Mouse (Mus musculus): ENCODE results near the gene Fggy. TPM values are rescaled to one million over a fixed set of nuclear protein-coding genes. Genes with fewer than 3 reads are reported as not detected.

Gene Fggy
- polyA plus RNA-seq, 1 experiment, result 22.2 TPM

- TF ChIP-seq EP300 (IDR thresholded peaks at IDR 0.05; ENCODE audit: insufficient read depth, low read depth, low read length) (no peak), POLR2A (IDR thresholded peaks at IDR 0.05; ENCODE audit: insufficient read depth, low read length) (no peak), CTCF (IDR thresholded peaks at IDR 0.05; ENCODE audit: low read depth, low read length) (no peak)
These were observed 111.2 kb downstream of the Fggy start for GRCm38 (mm10) chr4:95668543-95668942.

GRCm38 (mm10) chr4:95669336-95669735 is 112.0 kb downstream of the Fggy start:
- no peak overlapping the region for H3K4me3 ChIP-seq (ENCODE audit: low read depth, low read length)
- H3K4me1 ChIP-seq (ENCODE audit: control insufficient read depth, insufficient read depth, low read length), result no peaks in the 10 kb centered on the region
- TF ChIP-seq POLR2A (IDR thresholded peaks at IDR 0.05; ENCODE audit: insufficient read depth, low read length) (no peak), CTCF (IDR thresholded peaks at IDR 0.05; ENCODE audit: low read depth, low read length) (no peak)
- no peaks in the 10 kb centered on the region for H3K36me3 ChIP-seq (ENCODE audit: control insufficient read depth, insufficient read depth, low read length, poor library complexity, severe bottlenecking)
- no peaks in the 10 kb centered on the region for H3K9me3 ChIP-seq (replicated peaks; ENCODE audit: control insufficient read depth, insufficient read depth, low read length, poor library complexity, severe bottlenecking)
- H3K27ac ChIP-seq (ENCODE audit: insufficient read depth, low read length), result no peak overlapping the region
- H3K9ac ChIP-seq (ENCODE audit: low read depth, poor library complexity, severe bottlenecking), result no peak overlapping the region
- no peaks in the 10 kb centered on the region for H3K27me3 ChIP-seq (ENCODE audit: control insufficient read depth, insufficient read depth, low read length, poor library complexity, severe bottlenecking)

More at GRCm38 (mm10) chr4:95668543-95668942, 111.2 kb downstream of the Fggy start:
- no peaks in the 10 kb centered on the region for H3K36me3 ChIP-seq (ENCODE audit: control insufficient read depth, insufficient read depth, low read length, poor library complexity, severe bottlenecking)
- no peaks in the 10 kb centered on the region for H3K4me1 ChIP-seq (ENCODE audit: control insufficient read depth, insufficient read depth, low read length)
- no peak overlapping the region for H3K27ac ChIP-seq (ENCODE audit: insufficient read depth, low read length)
- H3K4me3 ChIP-seq (ENCODE audit: low read depth, low read length), result no peak overlapping the region
- no peaks in the 10 kb centered on the region for H3K9me3 ChIP-seq (replicated peaks; ENCODE audit: control insufficient read depth, insufficient read depth, low read length, poor library complexity, severe bottlenecking)
- no peaks in the 10 kb centered on the region for H3K27me3 ChIP-seq (ENCODE audit: control insufficient read depth, insufficient read depth, low read length, poor library complexity, severe bottlenecking)
- H3K9ac ChIP-seq (ENCODE audit: low read depth, poor library complexity, severe bottlenecking), result no peak overlapping the region

GRCm38 (mm10) chr4:95670559-95670958 is 113.3 kb downstream of the Fggy start:
- Histone ChIP-seq H3K27ac (ENCODE audit: insufficient read depth, low read length) (no peak overlapping the region), H3K27me3 (ENCODE audit: control insufficient read depth, insufficient read depth, low read length, poor library complexity, severe bottlenecking) (no peaks in the 10 kb centered on the region), H3K4me1 (ENCODE audit: control insufficient read depth, insufficient read depth, low read length) (no peaks in the 10 kb centered on the region), H3K9ac (ENCODE audit: low read depth, poor library complexity, severe bottlenecking) (no peak overlapping the region), H3K4me3 (ENCODE audit: low read depth, low read length) (no peak overlapping the region), H3K36me3 (ENCODE audit: control insufficient read depth, insufficient read depth, low read length, poor library complexity, severe bottlenecking) (no peaks in the 10 kb centered on the region), H3K9me3 (replicated peaks; ENCODE audit: control insufficient read depth, insufficient read depth, low read length, poor library complexity, severe bottlenecking) (no peaks in the 10 kb centered on the region)
- TF ChIP-seq CTCF (IDR thresholded peaks at IDR 0.05; ENCODE audit: low read depth, low read length) (no peak), EP300 (IDR thresholded peaks at IDR 0.05; ENCODE audit: insufficient read depth, low read depth, low read length) (no peak), POLR2A (IDR thresholded peaks at IDR 0.05; ENCODE audit: insufficient read depth, low read length) (no peak)

- no peak overlapping the region for H3K27ac ChIP-seq (ENCODE audit: insufficient read depth, low read length)
- H3K4me1 ChIP-seq (ENCODE audit: control insufficient read depth, insufficient read depth, low read length), result no peaks in the 10 kb centered on the region
- H3K4me3 ChIP-seq (ENCODE audit: low read depth, low read length), result no peak overlapping the region
- H3K9me3 ChIP-seq (replicated peaks; ENCODE audit: control insufficient read depth, insufficient read depth, low read length, poor library complexity, severe bottlenecking), result no peaks in the 10 kb centered on the region
- no peak for TF ChIP-seq CTCF (IDR thresholded peaks at IDR 0.05; ENCODE audit: low read depth, low read length)
- TF ChIP-seq POLR2A (IDR thresholded peaks at IDR 0.05; ENCODE audit: insufficient read depth, low read length), result no peak
- TF ChIP-seq EP300 (IDR thresholded peaks at IDR 0.05; ENCODE audit: insufficient read depth, low read depth, low read length), result no peak
- no peaks in the 10 kb centered on the region for H3K36me3 ChIP-seq (ENCODE audit: control insufficient read depth, insufficient read depth, low read length, poor library complexity, severe bottlenecking)
- no peak overlapping the region for H3K9ac ChIP-seq (ENCODE audit: low read depth, poor library complexity, severe bottlenecking)
- H3K27me3 ChIP-seq (ENCODE audit: control insufficient read depth, insufficient read depth, low read length, poor library complexity, severe bottlenecking), result no peaks in the 10 kb centered on the region
These were observed 114.7 kb downstream of the Fggy start for GRCm38 (mm10) chr4:95672039-95672438.

GRCm38 (mm10) chr4:95676390-95676789 is 119.1 kb downstream of the Fggy start:
- H3K4me1 ChIP-seq (ENCODE audit: control insufficient read depth, insufficient read depth, low read length), result no peaks in the 10 kb centered on the region
- TF ChIP-seq CTCF (IDR thresholded peaks at IDR 0.05; ENCODE audit: low read depth, low read length), result no peak
- TF ChIP-seq EP300 (IDR thresholded peaks at IDR 0.05; ENCODE audit: insufficient read depth, low read depth, low read length), result no peak
- no peak for TF ChIP-seq POLR2A (IDR thresholded peaks at IDR 0.05; ENCODE audit: insufficient read depth, low read length)
- no peaks in the 10 kb centered on the region for H3K27me3 ChIP-seq (ENCODE audit: control insufficient read depth, insufficient read depth, low read length, poor library complexity, severe bottlenecking)
- H3K9ac ChIP-seq (ENCODE audit: low read depth, poor library complexity, severe bottlenecking), result no peak overlapping the region
- H3K36me3 ChIP-seq (ENCODE audit: control insufficient read depth, insufficient read depth, low read length, poor library complexity, severe bottlenecking), result no peaks in the 10 kb centered on the region
- H3K4me3 ChIP-seq (ENCODE audit: low read depth, low read length), result no peak overlapping the region
- no peak overlapping the region for H3K27ac ChIP-seq (ENCODE audit: insufficient read depth, low read length)
- H3K9me3 ChIP-seq (replicated peaks; ENCODE audit: control insufficient read depth, insufficient read depth, low read length, poor library complexity, severe bottlenecking), result no peaks in the 10 kb centered on the region

GRCm38 (mm10) chr4:95680756-95681449 is 123.6 kb downstream of the Fggy start:
- Histone ChIP-seq H3K4me3 (ENCODE audit: low read depth, low read length) (no peak overlapping the region), H3K9ac (ENCODE audit: low read depth, poor library complexity, severe bottlenecking) (no peak overlapping the region), H3K9me3 (replicated peaks; ENCODE audit: control insufficient read depth, insufficient read depth, low read length, poor library complexity, severe bottlenecking) (no peaks in the 10 kb centered on the region), H3K36me3 (ENCODE audit: control insufficient read depth, insufficient read depth, low read length, poor library complexity, severe bottlenecking) (no peaks in the 10 kb centered on the region), H3K27me3 (ENCODE audit: control insufficient read depth, insufficient read depth, low read length, poor library complexity, severe bottlenecking) (no peaks in the 10 kb centered on the region), H3K4me1 (ENCODE audit: control insufficient read depth, insufficient read depth, low read length) (peaks cover 4% of the 10 kb centered on the region), H3K27ac (ENCODE audit: insufficient read depth, low read length) (no peak overlapping the region)
- TF ChIP-seq CTCF (IDR thresholded peaks at IDR 0.05; ENCODE audit: low read depth, low read length), result no peak
- no peak for TF ChIP-seq EP300 (IDR thresholded peaks at IDR 0.05; ENCODE audit: insufficient read depth, low read depth, low read length)
- TF ChIP-seq POLR2A (IDR thresholded peaks at IDR 0.05; ENCODE audit: insufficient read depth, low read length), result no peak

Measured in ES-Bruce4 (cell line).